Mouse (Mus musculus): ENCODE data around the gene Nip7. TPM values are rescaled to one million over a fixed set of nuclear protein-coding genes. Genes with fewer than 3 reads are reported as not detected.
A peak's percentile ranks its signal among the peaks of the same experiment; 100 is the strongest.

The Nip7 gene
- total RNA-seq, 1 experiment, result 189 TPM

- H3K9ac ChIP-seq (ENCODE audit: insufficient read depth, low read depth, low read length, poor library complexity, severe bottlenecking), result peak overlapping the region; percentile 49
- H3K9me3 ChIP-seq (ENCODE audit: control insufficient read depth, insufficient read depth, low read depth, low read length), result no peaks in the 10 kb centered on the region
- peak overlapping the region; percentile 74 for H3K27ac ChIP-seq (ENCODE audit: insufficient read depth, low read depth, low read length, poor library complexity, severe bottlenecking)
- no peaks in the 10 kb centered on the region for H3K36me3 ChIP-seq (ENCODE audit: control insufficient read depth, insufficient read depth, low read length, poor library complexity, severe bottlenecking)
- DNase-seq (ENCODE audit: low read depth, low spot score), result no peak
- peak overlapping the region; percentile 54 to 59 for H3K4me3 ChIP-seq (ENCODE audit: insufficient read depth in 1 of 2, low read depth in 1 of 2, low read length in 2 of 2, poor library complexity in 1 of 2, severe bottlenecking in 1 of 2)
- in situ Hi-C loops (cut with MboI; ENCODE audit: low sequenced_read_pairs in 2 of 2, unreplicated experiment in 2 of 2), result loop anchor here in 1 of 2 experiments (25.0 kb wide), 1 partner anchor 203 kb away; no protein-coding TSS in a partner anchor
- H3K4me1 ChIP-seq (ENCODE audit: control insufficient read depth in 2 of 2, insufficient read depth in 2 of 2, low read length in 2 of 2, poor library complexity in 1 of 2), result peaks cover 0 to 12% of the 10 kb centered on the region in 2 experiments; a peak in 1 of 4 replicates
- TF ChIP-seq ZNF384 (IDR thresholded peaks at IDR 0.05; ENCODE audit: low read depth, low read length), result 0 out of 2 replicates have a peak, but pooled peaks have one; percentile 64
- TF ChIP-seq ZC3H11A (IDR thresholded peaks at IDR 0.05; ENCODE audit: borderline replicate concordance, low read depth, low read length), result no peak
- TF ChIP-seq CHD2 (IDR thresholded peaks at IDR 0.05; ENCODE audit: low read depth, low read length), result no peak
Measured at GRCm38 (mm10) chr8:107108978-107109720, 52.5 kb downstream of the Nip7 start.

GRCm38 (mm10) chr8:107109816-107110435 lies 53.2 kb downstream of the Nip7 start:
- no peak for DNase-seq (ENCODE audit: low read depth, low spot score)
- no peak for TF ChIP-seq ZNF384 (IDR thresholded peaks at IDR 0.05; ENCODE audit: low read depth, low read length)
- no peak for TF ChIP-seq MAFK (IDR thresholded peaks at IDR 0.05; ENCODE audit: insufficient read depth, low read depth, low read length)
- no peak for TF ChIP-seq ZC3H11A (IDR thresholded peaks at IDR 0.05; ENCODE audit: borderline replicate concordance, low read depth, low read length)

More at GRCm38 (mm10) chr8:107109816-107110435, 53.2 kb downstream of the Nip7 start:
- Histone ChIP-seq H3K4me1 (ENCODE audit: control insufficient read depth in 2 of 2, insufficient read depth in 2 of 2, low read length in 2 of 2, poor library complexity in 1 of 2) (peaks cover 0 to 12% of the 10 kb centered on the region in 2 experiments; a peak in 1 of 4 replicates), H3K9ac (ENCODE audit: insufficient read depth, low read depth, low read length, poor library complexity, severe bottlenecking) (no peak overlapping the region), H3K27ac (ENCODE audit: insufficient read depth, low read depth, low read length, poor library complexity, severe bottlenecking) (no peak overlapping the region), H3K9me3 (ENCODE audit: control insufficient read depth, insufficient read depth, low read depth, low read length) (no peaks in the 10 kb centered on the region), H3K36me3 (ENCODE audit: control insufficient read depth, insufficient read depth, low read length, poor library complexity, severe bottlenecking) (no peaks in the 10 kb centered on the region), H3K4me3 (ENCODE audit: insufficient read depth in 1 of 2, low read depth in 1 of 2, low read length in 2 of 2, poor library complexity in 1 of 2, severe bottlenecking in 1 of 2) (no peak overlapping the region)
- in situ Hi-C loops (cut with MboI; ENCODE audit: low sequenced_read_pairs in 2 of 2, unreplicated experiment in 2 of 2), result loop anchor here in 1 of 2 experiments (25.0 kb wide), 1 partner anchor 202 kb away; no protein-coding TSS in a partner anchor

Other genes starting within 250 kb of the Nip7 start
- 4.4 and 5.0 TPM in 2 replicates for gene Has3, start 186.6 kb upstream of the Nip7 start, total RNA-seq (2012; rRNA removed)
- gene Utp4, start 163.2 kb upstream of the Nip7 start, total RNA-seq (2012; rRNA removed), result 87.5 and 118 TPM in 2 replicates
- 32.4 and 45.7 TPM in 2 replicates for gene Sntb2, start 121.1 kb upstream of the Nip7 start, total RNA-seq (2012; rRNA removed)
- gene Vps4a, start 25.7 kb upstream of the Nip7 start, total RNA-seq (2012; rRNA removed), result 16.6 and 24.1 TPM in 2 replicates
- 15.4 and 16.1 TPM in 2 replicates for gene Pdf, start 8.3 kb upstream of the Nip7 start, total RNA-seq (2012; rRNA removed)
- 37.8 and 39.1 TPM in 2 replicates for gene Cog8, start 188 bp upstream of the Nip7 start, total RNA-seq (2012; rRNA removed)
- 0.27 and 0.48 TPM in 2 replicates for gene Tmed6, start 8.8 kb downstream of the Nip7 start, total RNA-seq (2012; rRNA removed)
- gene Terf2, start 39.7 kb downstream of the Nip7 start, total RNA-seq (2012; rRNA removed), result 13.9 and 14.1 TPM in 2 replicates
- 27.8 and 44.9 TPM in 2 replicates for gene Cyb5b, start 93.8 kb downstream of the Nip7 start, total RNA-seq (2012; rRNA removed)
- gene Nfat5, start 236.6 kb downstream of the Nip7 start, total RNA-seq (2012; rRNA removed), result 24.2 and 24.5 TPM in 2 replicates